Mouse (Mus musculus) liver, embryonic 14.5 days (tissue): ENCODE measurements around the gene Ankrd44. TPM values are rescaled to one million over a fixed set of nuclear protein-coding genes. Genes with fewer than 3 reads are reported as not detected.
A peak's percentile ranks its signal among the peaks of the same experiment; 100 is the strongest.
"Not testable (repeated sequence)": the region's sequence is repeated elsewhere in the genome, so short reads cannot be mapped to it uniquely, and the experiment has no call there.

Experiments used
- ATAC-seq: fragments of 200-750 bp; cut with Nextera tagmentation; 2 replicates; pipeline ENCODE4 v1.8.0; 2017; ENCODE audit warnings: moderate number of reproducible peaks, mild to moderate bottlenecking, moderate library complexity; ENCODE audit not compliant: insufficient read depth
- DNase-seq, 3 experiments: peaks; one replicate each; pipeline ENCODE4 v3.0.0-alpha.2; 2012 to 2013; ENCODE audit warnings: low read depth in 3 of 3, low spot score in 3 of 3
- H3K27ac ChIP-seq: fragments of 300-500 bp; sonication (generic); 2 replicates; pipeline ENCODE4 v1.5.1; 2014; ENCODE audit warnings: moderate library complexity, mild to moderate bottlenecking, control low read depth, inconsistent platforms
- H3K27me3 ChIP-seq: fragments of 300-500 bp; sonication (generic); 2 replicates; pipeline ENCODE4 v1.6.1; 2014; ENCODE audit warnings: mild to moderate bottlenecking, low read length, moderate library complexity; ENCODE audit not compliant: control insufficient read depth, insufficient read depth
- H3K36me3 ChIP-seq: fragments of 300-500 bp; sonication (generic); replicated peaks from 2 replicates; pipeline ENCODE4 v1.6.1; 2014; ENCODE audit warnings: low read depth; ENCODE audit not compliant: control insufficient read depth, insufficient read depth
- H3K4me1 ChIP-seq, 2 experiments: fragments of 200-500 bp in 1 of 2; fragments of 300-500 bp in 1 of 2; sonication (generic) in 1 of 2; replicated peaks; 2 replicates each; pipeline ENCODE4 v1.6.1; 2012 to 2014; ENCODE audit warnings: antibody characterized with exemption in 1 of 2, inconsistent platforms in 1 of 2, low read length in 1 of 2; ENCODE audit not compliant: control insufficient read depth in 2 of 2, insufficient read depth in 2 of 2
- H3K4me2 ChIP-seq: fragments of 300-500 bp; sonication (generic); 2 replicates; pipeline ENCODE4 v1.6.1; 2014; ENCODE audit warnings: low read depth, mild to moderate bottlenecking, control low read depth, moderate library complexity
- H3K4me3 ChIP-seq, 2 experiments: fragments of 200-500 bp in 1 of 2; fragments of 300-500 bp in 1 of 2; sonication (generic) in 1 of 2; 2 replicates each; pipeline ENCODE4 v1.5.1; 2012 to 2014; ENCODE audit warnings: low read depth in 2 of 2, low read length in 2 of 2, mild to moderate bottlenecking in 2 of 2, control low read depth in 1 of 2, inconsistent platforms in 1 of 2, moderate library complexity in 1 of 2; ENCODE audit not compliant: insufficient read depth in 1 of 2
- H3K9ac ChIP-seq: fragments of 300-500 bp; sonication (generic); replicated peaks from 2 replicates; pipeline ENCODE4 v1.6.1; 2014; ENCODE audit warnings: mild to moderate bottlenecking, control low read depth, moderate library complexity
- H3K9me3 ChIP-seq: fragments of 300-500 bp; sonication (generic); 2 replicates; pipeline ENCODE4 v1.6.1; 2016; ENCODE audit warnings: low read length, mixed read lengths; ENCODE audit not compliant: control insufficient read depth
- CTCF ChIP-seq: IDR thresholded peaks from 2 replicates; pipeline ENCODE4 v1.5.1; 2016; ENCODE audit warnings: antibody characterized with exemption, low read depth, control low read depth
- EP300 ChIP-seq: IDR thresholded peaks from 2 replicates; pipeline ENCODE4 v1.6.1; 2016; ENCODE audit warnings: antibody characterized with exemption, low read depth
- WGBS: fragments of 180-500 bp; shearing (Covaris S2); extraction: QIAGEN DNeasy Blood & Tissue Kit; methylation state at CpG from one replicate; pipeline ENCODE4 v1.1.7; 2014; ENCODE audit not compliant: insufficient replicate concordance; 5-methylcytosine and 5-hydroxymethylcytosine counted together
- polyA plus RNA-seq, 2 experiments: library from polyadenylated mRNA; depleted of rRNA in 1 of 2; stranded (reverse) in 1 of 2; unstranded in 1 of 2; fragments of >200 nt; fragmentation: Nextera tagmentation in 1 of 2; extraction: Ambion mirVana in 1 of 2; gene quantifications; 2 replicates each; pipeline versions ENCODE4 v1.2.1 to v1.2.3; 2012 to 2014

The Ankrd44 gene
- polyA plus RNA-seq, 2 experiments, result 4.2 to 6.1 TPM

DNA sequence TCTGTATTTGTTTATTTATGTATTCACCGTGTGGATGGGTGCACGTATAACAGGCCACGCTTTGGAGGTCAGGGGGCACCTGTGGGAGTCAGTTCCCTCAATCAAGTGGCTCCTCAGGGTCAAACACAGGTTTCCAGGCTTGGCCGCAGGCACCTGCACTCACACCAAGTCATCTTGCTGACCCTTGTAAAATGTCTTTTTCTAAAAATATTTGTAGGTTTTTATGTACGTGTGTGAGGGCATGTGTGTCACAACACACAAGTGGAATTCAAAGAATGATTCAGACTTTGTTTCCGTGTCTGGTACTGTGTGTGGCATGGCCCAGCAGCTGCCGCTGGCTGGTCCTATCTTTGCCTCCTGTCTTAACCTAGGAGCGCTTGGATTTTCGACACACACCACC, 35.5 kb upstream of the Ankrd44 start:
- WGBS, result 65% methylated on average over 9 of the region's 9 CpGs
- H3K4me3 ChIP-seq, result no peak overlapping the region
- H3K9ac ChIP-seq, result no peak overlapping the region
- no peak overlapping the region for H3K4me2 ChIP-seq
- H3K4me1 ChIP-seq, result peaks cover 0 to 3% of the 10 kb centered on the region in 2 experiments; a peak in 1 of 4 replicates
- TF ChIP-seq CTCF (no peak), EP300 (no peak)
- no peak overlapping the region for H3K27ac ChIP-seq
- DNase-seq (no peak), ATAC-seq (no peak)
- no peaks in the 10 kb centered on the region for H3K9me3 ChIP-seq
- no peaks in the 10 kb centered on the region for H3K27me3 ChIP-seq
- H3K36me3 ChIP-seq, result no peaks in the 10 kb centered on the region

DNA sequence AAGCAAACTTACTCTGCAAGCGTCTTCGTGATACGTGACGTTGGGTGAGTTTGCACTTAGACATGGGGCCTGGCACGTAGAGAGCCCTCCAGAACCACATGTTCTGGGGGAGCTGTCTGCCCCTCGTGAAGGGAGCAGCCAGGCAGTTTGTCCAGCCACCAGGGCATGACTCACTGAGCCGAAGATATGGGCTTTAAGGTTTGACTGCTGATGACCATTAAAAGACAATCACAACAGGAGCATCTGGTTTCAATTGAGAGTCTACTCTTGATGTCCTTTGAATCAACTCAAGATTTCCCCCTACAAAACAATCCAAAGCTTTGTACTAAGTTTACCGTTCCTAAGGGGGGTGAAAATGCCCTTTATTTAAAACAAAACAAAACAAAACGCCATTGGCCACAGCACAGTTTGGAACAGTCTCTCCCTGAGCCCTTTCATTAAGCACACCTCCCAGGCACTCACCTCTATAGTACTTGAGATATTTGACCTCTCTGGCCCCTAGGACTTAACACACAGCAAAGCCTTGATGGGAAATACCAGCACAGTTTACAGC, 34.5 kb upstream of the Ankrd44 start:
- DNase-seq (no peak), ATAC-seq (no peak)
- Histone ChIP-seq H3K36me3 (no peaks in the 10 kb centered on the region), H3K27ac (no peak overlapping the region), H3K9ac (no peak overlapping the region), H3K9me3 (no peaks in the 10 kb centered on the region), H3K27me3 (no peaks in the 10 kb centered on the region), H3K4me3 (no peak overlapping the region), H3K4me1 (no peaks in the 10 kb centered on the region), H3K4me2 (no peak overlapping the region)
- TF ChIP-seq EP300, result no peak
- TF ChIP-seq CTCF, result no peak
- WGBS, result 68% methylated on average over 9 of the region's 9 CpGs

DNA sequence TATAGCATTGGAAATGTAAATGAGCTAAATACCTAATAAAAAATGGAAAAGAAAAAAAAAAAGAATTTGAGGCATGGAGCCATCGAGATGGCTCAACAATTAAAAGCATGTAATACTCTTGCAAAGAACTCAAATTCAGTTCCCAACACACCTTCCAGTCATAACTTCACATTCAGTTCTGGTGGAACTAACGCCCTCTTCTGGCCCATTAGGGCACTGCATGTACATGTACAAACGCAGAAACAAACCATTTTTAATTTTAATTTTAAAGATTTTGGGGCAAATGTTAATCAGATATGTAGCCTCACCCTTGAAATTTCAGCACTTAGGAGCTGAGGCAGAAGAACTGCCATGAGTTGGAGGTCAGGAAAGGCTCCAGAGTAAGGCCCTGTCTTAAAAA, 32.3 kb upstream of the Ankrd44 start:
- Histone ChIP-seq H3K27ac (no peak overlapping the region), H3K4me1 (no peaks in the 10 kb centered on the region), H3K4me2 (no peak overlapping the region), H3K36me3 (no peaks in the 10 kb centered on the region), H3K4me3 (no peak overlapping the region), H3K9ac (no peak overlapping the region), H3K27me3 (no peaks in the 10 kb centered on the region), H3K9me3 (no peaks in the 10 kb centered on the region)
- TF ChIP-seq CTCF (peak; percentile 54), EP300 (no peak)
- WGBS, result 44% methylated on average over 3 of the region's 3 CpGs
- ATAC-seq (no peak), DNase-seq (no peak)

DNA sequence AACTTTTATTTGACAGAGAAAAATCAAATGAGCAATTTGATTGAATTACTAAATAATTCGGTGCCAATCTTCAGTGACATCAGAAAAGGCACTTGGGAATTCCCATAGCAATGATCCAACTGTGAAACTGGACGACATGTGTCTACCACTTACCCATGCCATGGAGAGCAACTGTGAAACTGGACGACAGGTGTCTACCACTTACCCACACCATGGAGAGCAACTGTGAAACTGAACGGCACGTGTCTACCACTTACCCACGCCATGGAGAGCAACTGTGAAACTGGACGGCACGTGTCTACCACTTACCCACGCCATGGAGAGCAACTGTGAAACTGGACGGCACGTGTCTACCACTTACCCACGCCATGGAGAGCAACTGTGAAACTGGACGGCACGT, 30.8 kb upstream of the Ankrd44 start:
- not testable (repeated sequence) for H3K9me3 ChIP-seq, H3K27ac ChIP-seq, H3K4me1 ChIP-seq, ATAC-seq, H3K9ac ChIP-seq, H3K4me2 ChIP-seq, H3K36me3 ChIP-seq, H3K27me3 ChIP-seq, DNase-seq, H3K4me3 ChIP-seq
- WGBS, result 74% methylated on average over 11 of the region's 14 CpGs

DNA sequence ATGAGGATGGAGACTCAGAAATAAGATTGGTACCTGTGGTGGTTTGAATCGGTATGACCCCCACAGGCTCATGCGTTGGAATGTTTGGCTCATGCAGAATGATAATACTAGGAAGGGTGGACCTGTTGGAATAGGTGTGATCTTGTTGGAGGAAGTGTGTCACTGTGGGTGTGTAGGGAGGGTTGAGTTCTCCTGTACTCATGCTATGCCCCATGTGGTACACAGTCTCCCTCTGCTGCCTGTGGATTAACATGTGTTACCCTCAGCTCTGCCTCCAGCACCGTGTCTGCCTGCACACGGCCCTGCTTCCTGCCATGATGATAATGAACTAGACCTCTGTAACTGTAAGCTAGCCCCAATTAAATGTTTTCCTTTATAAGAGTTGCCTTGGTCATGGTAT, 28.7 kb upstream of the Ankrd44 start:
- WGBS, result 47% methylated on average over 4 of the region's 4 CpGs
- DNase-seq, result no peak
- ATAC-seq, result no peak
- H3K4me1 ChIP-seq, result no peaks in the 10 kb centered on the region
- peak; percentile 20; the same call in 1 of the 2 replicates for TF ChIP-seq CTCF
- TF ChIP-seq EP300, result no peak
- no peaks in the 10 kb centered on the region for H3K27me3 ChIP-seq
- H3K4me3 ChIP-seq, result no peak overlapping the region
- no peak overlapping the region for H3K4me2 ChIP-seq
- no peaks in the 10 kb centered on the region for H3K36me3 ChIP-seq
- H3K9ac ChIP-seq, result no peak overlapping the region
- no peaks in the 10 kb centered on the region for H3K9me3 ChIP-seq
- H3K27ac ChIP-seq, result no peak overlapping the region

DNA sequence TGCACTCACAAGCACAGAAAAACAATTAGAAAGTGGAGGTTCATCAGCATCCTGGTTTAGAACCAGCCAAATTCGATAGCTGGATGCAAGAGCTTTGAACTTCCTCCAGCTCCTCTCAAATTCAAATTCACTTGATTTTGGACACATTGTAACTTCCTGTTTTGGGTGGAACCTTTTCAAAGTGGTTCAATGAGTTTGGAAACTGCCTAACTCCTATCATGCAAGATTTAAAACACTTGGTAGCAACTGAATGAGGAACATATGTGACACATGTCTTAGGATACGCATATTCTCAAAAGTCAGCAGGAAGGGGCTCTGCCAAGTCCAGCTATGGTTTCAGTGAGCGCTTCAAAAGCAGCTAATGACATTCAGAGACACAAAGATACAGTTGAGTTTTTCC, 18.5 kb upstream of the Ankrd44 start:
- no peaks in the 10 kb centered on the region for H3K9me3 ChIP-seq
- H3K27me3 ChIP-seq, result no peaks in the 10 kb centered on the region
- no peaks in the 10 kb centered on the region for H3K36me3 ChIP-seq
- ATAC-seq (no peak), DNase-seq (no peak)
- TF ChIP-seq CTCF (no peak), EP300 (no peak)
- no peak overlapping the region for H3K4me3 ChIP-seq
- no peak overlapping the region for H3K4me2 ChIP-seq
- H3K9ac ChIP-seq, result no peak overlapping the region
- no peaks in the 10 kb centered on the region for H3K4me1 ChIP-seq
- H3K27ac ChIP-seq, result no peak overlapping the region
- 59% methylated on average over 3 of the region's 3 CpGs for WGBS
